Mouse (Mus musculus) lung, adult 18-20 months (tissue): ENCODE measurements around the gene Ago3.

ENCODE experiments used
- DNase-seq, 2 experiments: peaks; one replicate each; pipeline ENCODE4 v3.0.0; 2022; ENCODE audit warnings: mixed read lengths in 2 of 2

Ago3 gene

DNA sequence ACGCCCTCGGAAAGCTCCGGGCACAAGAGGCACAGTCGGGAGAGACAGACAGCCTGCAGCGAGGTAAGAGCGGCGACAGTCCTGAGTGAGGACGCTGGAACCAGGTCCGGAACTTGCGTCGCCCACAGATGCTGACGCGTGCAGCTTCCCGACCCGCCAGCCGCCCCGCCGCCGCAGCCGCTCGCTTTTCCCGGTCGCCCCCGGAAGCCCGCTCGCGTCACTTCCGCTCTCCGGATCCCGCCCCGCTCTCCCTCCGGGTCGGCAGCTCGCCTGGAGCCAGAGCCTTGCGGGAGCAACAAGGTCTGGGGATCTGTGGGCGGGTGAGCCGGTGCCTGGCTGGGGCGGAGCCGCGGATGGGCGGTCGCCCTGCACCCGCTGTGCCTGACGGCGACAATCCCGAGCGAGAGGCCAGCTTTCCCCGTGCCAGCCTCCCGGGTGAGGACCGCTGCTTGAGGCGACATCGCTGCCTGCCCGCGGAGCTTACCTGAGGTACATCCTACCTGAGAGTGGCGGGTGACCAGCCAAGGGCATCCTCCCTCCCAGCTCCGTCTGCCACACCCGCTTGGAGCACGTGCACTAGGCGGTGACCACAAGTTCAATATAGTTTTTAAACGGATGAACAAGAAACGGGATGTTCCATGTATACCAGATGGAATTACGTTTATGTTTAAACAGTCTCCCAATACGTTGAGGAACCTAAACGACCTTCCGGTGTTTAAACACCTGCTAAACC is at the start of gene Ago3:
Gene Ago3, minus strand, starts transcription at position 210 of the 733 bp plus-strand sequence.
- peak; percentile 96 to 97 for DNase-seq

DNA sequence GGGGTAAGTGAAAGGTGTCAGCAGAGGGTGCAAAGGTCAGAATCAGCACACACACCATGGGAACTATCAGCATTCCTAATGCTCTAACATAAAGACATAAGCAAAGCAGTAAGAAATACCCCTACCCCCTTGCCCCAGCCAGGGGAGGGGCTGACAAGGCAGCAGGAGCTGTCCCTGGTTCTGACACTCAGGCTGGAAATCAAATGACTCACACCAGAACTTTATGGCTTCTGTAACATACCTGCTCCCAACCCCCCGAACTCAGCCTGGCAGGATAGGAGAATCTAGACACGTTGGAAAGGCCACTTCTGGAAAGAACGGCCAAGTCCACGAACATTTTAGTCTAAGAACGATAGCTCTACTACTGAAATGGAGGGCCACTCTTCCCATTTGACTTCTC is 43.7 kb upstream of the Ago3 start:
- DNase-seq = no peak

- DNase-seq = no peak
Measured at GRCm38 (mm10) chr4:126469334-126469733, 40.0 kb upstream of the Ago3 start.

GRCm38 (mm10) chr4:126468925-126469324 is 39.6 kb upstream of the Ago3 start:
- no peak for DNase-seq

GRCm38 (mm10) chr4:126468285-126468901 is 39.0 kb upstream of the Ago3 start, which contains the start of gene Ago1:
TSS of gene Ago1 (minus strand) at chr4:126468583.
- DNase-seq = peak; percentile 94 to 96

GRCm38 (mm10) chr4:126467721-126468284 is 38.4 kb upstream of the Ago3 start:
- DNase-seq = peak; percentile 67 to 75

DNA sequence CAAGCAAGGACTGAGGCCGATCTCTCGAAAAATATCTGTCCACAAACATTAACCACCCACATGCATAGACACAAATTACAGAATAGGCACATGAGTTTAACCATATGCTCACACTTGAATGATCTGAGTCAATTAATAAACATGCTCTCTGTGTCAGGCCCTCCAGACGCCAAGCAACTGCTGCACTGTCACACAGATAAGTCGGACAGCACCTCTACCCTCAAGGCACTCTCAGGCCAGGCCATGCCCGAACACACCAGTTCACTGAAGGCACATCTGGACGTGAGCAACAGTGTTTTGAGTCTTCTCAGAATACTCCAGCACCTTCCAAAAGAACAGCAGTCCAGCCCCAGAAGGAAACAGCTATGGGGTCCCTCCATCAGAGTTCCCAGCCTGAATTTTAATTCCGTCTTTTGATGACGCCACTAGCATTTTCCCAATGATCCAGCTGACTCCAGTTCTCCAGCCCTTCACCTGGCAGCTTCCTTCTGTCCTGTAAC is 36.9 kb upstream of the Ago3 start:
- DNase-seq = no peak

DNA sequence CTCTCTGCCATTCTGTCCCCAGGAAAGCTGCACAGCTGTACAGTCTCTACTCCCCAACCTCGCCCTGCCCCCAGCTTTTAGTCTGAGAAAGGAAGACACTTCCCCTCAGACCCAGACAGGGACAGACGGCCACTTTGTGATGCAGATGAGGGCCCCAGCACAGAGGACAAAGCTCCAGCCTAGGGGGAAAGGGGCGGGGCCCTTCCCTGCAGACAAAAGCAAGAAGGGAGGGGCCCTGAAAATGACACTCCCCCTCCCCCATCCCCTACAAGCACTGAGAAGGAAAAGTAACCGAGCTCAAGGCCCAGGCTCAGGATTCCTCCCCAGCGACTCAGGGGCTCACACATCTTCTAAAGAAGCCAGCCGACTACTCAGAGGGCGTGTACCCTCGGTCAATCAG is 36.5 kb upstream of the Ago3 start:
- DNase-seq = peak in 1 of 2 experiments; percentile 19

DNA sequence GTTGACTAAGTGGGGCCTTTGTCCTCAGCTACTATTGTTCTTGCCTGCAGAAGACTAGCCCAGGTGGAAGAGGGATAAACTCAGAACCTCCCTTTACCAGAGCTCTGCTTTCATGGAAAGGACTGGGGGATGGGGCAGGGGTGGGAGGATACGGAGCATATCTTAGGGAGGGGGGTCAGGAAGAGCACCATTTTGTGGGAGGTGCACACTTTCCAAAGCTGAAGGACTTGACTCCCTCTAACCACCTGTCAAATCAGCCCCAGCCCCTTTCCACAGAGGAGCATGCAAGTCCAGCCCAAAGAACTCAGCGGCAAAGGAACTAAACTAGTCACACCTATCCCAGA is 35.5 kb upstream of the Ago3 start:
- no peak for DNase-seq

DNA sequence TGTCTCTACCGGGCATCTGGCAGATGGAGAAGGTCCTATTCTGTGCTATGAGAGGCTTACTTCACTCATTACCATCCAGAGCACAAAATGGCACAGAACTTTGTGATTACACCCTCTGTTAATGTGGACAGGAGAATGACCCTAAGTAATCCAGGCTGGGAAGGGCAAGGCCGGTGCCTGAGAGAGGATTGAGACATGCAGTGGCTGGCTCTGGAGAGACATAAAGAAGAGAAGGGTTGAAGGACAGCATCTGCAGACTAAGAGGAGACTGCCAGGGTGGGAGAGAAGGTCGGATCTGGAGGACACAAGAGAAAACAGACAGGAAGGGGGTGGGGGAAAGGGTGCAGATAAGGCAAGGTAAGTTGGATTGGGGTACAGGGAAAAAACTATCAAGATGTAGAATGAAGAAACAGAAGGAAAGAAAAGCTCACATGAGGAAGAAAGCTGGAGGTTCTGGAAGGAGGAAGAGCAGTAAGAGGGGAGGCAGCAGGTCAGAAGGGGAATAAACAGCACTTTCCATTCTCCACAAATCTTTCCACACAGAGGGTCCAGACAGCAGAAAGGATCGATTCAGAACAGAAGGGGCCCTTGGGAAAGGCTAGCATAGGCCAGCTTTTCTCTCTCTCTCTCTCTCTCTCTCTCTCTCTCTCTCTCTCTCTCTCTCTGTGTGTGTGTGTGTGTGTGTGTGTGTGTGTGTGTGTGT is 35.0 kb upstream of the Ago3 start:
- no peak for DNase-seq

GRCm38 (mm10) chr4:126455441-126455840 is 26.1 kb upstream of the Ago3 start:
- no peak for DNase-seq

- no peak for DNase-seq
Measured at GRCm38 (mm10) chr4:126454547-126455254, 25.3 kb upstream of the Ago3 start.

DNA sequence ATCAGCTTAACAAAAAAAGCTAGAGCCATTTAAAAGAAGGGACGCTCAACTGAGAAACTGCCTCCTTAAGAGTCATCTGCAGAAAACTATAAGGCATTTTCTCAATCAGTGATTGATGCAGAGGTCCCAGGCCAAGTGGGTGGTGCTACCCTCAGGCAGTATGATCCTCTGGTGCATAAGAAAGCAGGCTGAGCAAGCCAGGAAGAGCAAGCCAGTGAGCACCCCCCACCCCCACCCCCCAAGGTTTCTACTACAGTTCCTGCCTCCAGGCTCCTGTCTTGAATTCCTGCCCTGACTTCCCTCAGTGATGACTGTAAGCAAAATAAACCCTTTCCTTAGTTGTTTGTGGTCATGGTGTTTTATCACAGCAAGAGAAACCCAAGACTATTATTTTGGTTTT is 20.9 kb upstream of the Ago3 start:
- no peak for DNase-seq

- peak; percentile 42 to 49 for DNase-seq
Measured at GRCm38 (mm10) chr4:126447126-126447525, 17.8 kb upstream of the Ago3 start.

GRCm38 (mm10) chr4:126444528-126444927 is 15.2 kb upstream of the Ago3 start:
- no peak for DNase-seq

- DNase-seq = no peak
Measured at GRCm38 (mm10) chr4:126438261-126438660, 8.9 kb upstream of the Ago3 start.

DNA sequence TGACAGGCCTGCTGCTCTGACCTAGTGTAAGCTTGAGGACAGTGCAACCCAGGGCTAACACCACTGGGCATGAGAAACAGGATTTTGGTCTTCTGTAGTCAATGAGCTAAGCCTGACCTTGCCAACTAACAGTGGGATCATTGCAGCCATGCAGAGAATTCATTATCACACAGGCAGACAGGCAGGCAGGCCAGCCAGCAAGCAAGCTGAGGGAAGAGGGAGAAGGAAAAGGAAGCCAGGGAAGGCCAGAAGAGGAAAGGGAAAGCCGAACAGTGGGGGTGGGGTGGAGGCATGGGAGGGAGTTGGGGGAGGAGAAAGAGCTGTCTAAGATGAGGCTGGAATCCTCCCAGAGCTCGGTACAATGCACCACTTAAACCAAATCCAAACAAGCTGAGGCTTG is 6.9 kb upstream of the Ago3 start:
- no peak for DNase-seq

GRCm38 (mm10) chr4:126434094-126434493 is 4.7 kb upstream of the Ago3 start:
- no peak for DNase-seq

DNA sequence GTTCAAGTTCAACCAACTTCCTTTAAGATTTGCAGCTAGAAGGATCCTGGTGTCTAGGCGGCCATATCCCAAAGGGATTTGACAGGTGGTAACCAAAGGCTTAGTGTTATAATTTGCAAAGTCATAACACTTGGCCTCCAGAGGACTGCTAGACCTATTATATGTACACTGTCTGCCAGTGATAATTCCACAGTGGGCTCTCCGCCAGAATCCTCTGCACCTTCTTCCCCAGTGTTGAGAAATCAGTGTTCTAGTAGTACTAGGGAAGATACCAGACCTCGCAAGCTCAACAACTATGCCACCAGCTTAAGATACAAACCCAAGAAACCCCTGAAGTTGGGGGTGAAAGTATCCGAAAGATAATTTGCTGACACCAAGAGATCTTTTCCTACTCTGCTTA is 3.8 kb upstream of the Ago3 start:
- no peak for DNase-seq

GRCm38 (mm10) chr4:126431746-126432145 is 2.4 kb upstream of the Ago3 start:
- DNase-seq = no peak

- DNase-seq = no peak
Measured at GRCm38 (mm10) chr4:126428682-126429346, 542 bp downstream of the Ago3 start.

- no peak for DNase-seq
Measured at GRCm38 (mm10) chr4:126423866-126424265, 5.5 kb downstream of the Ago3 start.
